Mouse (Mus musculus) layer of hippocampus, adult 8-10 months (tissue): ENCODE measurements around the gene Gm42420. TPM values are rescaled to one million over a fixed set of nuclear protein-coding genes. Genes with fewer than 3 reads are reported as not detected.
A peak's percentile ranks its signal among the peaks of the same experiment; 100 is the strongest.

Experiments
- DNase-seq, 2 experiments: peaks; one replicate each; pipeline ENCODE4 v3.0.0; 2022; ENCODE audit warnings: low spot score in 2 of 2
- total RNA-seq, 4 experiments: library from RNA; stranded (reverse); gene quantifications; 2 replicates each; pipeline ENCODE4 v1.2.4; 2022

The Gm42420 gene
- total RNA-seq, 4 experiments from 2014 or later = 1.2 TPM; not detected in 3

DNA sequence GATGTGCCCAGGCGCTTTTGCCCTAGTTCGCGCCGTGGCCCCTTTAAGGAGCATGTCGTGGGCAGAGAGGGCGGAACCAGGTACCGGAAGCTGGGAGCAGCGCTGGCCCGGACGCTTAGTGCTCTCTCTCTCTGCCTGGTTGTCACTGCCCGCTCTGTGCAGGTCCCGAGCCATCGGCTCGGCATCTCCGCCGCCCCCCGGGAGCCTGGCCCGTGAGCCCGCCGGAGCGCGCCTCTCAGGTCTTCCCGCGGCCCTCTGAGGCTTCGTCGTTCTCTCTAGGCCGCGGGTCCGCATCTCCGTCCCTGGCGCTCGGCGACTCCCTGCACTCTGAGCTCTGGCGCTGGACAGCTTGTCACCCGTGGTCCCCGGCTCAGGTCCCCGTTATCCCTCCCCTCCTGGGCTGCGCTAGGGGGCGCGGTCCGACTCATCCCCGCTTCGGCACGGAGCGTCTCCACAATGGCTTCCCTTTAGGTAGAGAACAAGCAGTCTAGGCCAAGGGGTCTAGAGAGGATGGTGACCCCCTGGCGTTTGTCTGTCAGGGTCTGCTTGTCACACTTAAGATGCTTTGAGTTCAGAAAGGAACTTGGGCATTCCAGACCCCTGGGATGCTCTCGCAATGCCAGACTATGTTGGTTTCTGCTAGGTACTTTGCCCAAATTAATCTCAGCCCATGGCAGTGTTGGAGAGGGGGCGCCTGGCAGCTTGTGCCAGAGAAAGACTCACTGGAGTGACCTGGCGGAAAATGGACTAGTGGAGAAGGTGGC, 11.6 kb upstream of the Gm42420 start, which contains the start of gene Adck2:
Adck2 (plus strand) TSS at position 83 of the 764 bp plus-strand sequence.
- peak; percentile 61 to 75 for DNase-seq

DNA sequence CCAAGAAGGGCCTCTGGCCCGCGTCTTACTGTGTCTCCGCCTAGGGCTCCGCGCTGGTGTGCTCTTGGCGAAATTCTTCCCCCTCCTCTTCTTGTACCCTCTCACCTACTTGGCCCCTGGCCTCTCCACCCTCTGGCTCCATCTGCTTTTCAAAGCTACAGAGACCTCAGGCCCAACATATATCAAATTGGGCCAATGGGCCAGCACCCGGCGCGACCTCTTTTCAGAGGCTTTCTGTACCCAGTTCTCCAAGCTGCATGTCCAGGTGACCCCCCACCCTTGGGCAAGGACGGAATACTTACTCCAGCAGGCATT, 11.0 kb upstream of the Gm42420 start:
- DNase-seq = no peak

DNA sequence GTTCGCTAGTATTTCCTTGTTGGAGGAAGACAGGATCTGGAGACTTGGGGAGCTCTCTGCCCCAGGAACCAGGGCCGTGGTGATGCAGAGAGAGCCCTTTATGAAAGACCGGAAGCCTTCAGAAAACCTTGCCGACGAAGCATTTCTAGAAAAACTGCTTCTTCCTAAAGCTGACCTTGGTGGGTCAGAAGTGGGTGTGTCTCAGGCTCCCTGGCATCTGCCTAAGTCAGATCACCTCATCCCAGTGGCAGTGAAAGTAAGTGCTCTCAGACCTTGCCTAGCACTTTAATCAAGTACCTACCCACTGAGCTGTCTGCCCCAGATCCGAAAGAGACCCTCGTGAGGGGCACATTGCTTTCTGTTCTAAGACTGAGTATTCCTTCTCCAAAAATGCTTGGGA, 10.6 kb upstream of the Gm42420 start:
- no peak for DNase-seq

DNA sequence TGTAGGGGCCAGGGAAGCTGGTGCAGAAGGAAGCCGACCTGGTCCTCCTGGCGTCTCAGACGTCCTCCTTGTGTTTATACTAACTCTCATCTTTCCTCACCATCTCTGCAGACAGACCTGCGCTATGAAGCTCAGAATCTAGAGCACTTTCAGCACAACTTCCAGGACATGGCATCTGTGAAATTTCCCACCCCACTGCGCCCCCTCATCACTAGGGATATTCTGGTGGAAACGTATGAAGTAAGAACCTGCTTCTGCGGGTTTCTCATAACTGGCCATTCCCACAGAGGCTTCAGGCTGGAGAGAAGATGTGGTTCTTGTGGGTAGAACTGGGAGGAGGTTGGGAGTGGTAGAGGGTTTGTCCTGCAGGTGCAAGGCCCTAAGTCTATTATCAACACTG, 6.0 kb upstream of the Gm42420 start:
- no peak for DNase-seq

DNA sequence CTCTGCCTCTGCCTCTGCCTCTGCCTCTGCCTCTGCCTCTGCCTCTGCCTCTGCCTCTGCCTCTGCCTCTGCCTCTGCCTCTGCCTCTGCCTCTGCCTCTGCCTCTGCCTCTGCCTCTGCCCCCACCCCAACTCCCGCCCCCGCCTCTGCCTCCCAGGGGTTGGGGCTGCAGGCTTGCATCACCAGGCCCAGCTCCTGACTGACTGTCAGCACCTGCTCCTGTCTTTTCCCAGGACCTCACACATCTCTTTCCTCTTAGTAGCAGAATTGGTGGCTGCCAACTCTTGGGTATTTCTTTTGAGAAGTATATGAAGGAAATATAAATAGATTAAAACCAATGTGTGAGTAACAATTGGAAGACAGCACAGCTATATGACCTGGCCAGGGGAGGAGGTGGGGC, 5.0 kb upstream of the Gm42420 start:
- no peak for DNase-seq

DNA sequence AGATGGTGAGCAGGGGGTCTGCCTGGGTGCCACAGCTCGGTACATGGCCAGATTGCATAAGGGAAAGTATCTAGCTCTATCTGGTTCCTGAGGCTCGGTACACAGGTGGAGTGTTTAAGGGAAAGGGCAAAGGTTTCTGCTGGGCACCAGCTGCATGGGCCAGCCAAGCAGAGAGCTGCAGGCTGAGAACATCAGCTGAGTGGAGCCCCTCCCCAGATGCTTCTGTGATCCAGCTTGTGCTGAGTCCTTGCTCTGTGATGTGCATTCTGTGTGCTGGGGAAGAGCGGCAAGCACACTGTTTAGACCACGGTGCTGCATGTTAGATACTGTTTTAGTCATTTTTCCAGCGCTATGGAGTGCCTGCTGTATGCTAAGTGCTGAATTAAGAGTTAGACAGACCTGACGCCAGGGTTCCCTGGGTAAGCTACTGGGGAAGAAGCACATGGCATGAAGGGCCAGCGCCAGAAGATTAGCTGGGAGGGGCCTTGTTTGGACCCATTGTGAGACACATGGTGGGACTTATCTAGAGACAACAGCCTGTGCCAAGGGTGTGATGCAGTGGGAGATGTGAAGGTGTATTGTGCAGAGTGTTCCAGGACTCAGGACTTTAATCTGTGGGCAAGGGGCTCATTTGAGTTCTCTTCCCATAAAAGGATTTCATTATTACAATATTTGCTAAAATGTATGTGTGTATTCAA, 4.3 kb upstream of the Gm42420 start:
- no peak for DNase-seq

DNA sequence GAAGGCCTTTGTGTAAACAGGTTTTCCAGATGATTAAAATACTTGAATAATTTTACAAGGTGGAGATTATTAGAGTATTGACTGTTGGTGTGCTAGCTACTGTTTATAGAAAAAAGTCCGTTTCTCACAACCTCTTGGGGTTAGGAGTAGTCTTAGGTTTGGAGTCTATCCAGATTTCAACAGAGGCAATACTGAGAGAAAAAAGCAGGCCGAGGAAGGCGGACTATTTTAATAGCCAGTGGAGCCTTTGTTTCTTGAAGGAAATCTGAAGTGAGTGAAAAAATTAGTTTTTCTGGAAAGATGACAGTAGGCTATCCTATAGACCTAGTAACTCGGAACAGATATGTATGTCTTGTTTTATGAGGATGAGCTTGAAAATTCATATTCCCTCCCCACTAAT, 5.9 kb downstream of the Gm42420 start:
- no peak for DNase-seq

DNA sequence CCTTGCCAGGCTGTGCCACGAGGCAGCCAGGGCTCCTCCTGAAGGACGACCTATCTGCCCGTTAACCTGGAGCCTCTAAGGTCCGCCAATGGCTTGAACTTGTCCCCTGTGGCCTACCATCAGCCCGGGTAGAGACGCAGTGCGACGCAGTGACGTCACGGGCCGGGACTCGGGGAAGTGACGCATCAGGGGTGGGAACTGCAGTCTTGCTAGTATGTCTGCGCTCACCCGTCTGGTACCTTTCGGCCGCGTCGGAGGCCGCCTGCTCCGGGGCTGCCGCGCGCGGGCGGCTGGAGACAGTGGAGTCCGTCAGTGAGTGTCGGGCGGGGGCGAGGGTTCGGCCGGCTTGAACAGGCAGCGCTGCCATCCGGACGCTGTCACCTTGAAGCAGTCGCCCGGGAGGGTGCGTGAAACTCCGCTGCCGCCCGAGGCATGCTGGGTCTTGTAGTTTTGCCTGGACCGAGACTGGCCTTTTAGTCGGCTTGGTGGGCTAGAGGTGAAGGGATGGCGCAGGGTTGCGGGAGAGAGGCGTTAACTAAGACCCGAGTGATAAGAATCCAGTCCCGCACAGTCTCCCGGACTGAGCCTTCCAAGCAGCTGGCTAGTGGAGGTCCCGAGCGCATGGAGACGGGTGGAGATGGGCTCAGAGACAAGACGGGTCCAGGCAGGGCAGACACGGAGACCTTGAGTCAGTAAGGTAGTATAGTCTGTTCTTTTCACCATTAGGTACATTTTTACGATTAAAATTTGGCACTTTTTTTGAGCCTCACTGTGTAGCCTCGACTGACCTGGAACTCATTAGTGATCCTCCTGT, 7.1 kb downstream of the Gm42420 start, which contains the start of gene Ndufb2:
Ndufb2 (plus strand) TSS at position 174 of the 814 bp plus-strand sequence.
- DNase-seq = peak; percentile 93 to 95

DNA sequence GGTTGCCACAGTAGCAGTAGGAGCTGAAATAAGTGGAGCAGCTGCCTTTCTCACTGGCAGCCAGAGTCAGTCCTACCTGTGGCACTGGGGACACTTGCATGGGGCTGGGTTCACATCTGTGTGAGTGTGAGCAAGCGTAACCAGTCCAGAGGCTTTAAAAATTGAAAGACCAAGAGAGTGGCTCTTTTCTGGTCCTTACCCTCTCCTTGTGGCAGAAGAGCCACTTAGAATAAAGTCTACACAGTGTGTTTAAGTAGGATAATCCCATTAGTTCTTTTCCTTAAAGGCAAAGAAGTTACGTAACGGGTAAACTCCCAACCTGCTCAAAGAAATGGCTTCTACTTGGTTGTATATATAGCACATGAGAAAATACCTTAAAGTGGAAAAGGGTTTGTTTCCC, 15.3 kb downstream of the Gm42420 start:
- DNase-seq = no peak

DNA sequence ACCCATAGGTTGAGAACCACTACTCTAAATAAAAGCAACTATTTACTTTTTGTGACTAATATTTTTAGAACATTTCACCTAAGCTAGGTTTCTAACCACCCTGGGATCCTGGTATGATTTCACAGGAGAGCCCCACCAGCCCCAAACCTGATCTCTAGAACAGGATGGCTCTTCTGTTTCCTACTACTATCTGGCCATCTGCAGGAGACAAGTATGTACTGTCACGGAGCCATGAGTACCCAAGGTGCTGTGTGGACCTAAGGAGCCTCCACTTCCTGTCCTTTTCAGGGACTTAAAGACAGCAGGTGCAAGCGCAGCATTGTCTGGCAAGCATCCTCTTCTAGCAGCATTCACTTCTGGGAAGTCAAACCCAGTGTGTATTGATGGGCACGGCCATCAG, 16.3 kb downstream of the Gm42420 start:
- DNase-seq = no peak

DNA sequence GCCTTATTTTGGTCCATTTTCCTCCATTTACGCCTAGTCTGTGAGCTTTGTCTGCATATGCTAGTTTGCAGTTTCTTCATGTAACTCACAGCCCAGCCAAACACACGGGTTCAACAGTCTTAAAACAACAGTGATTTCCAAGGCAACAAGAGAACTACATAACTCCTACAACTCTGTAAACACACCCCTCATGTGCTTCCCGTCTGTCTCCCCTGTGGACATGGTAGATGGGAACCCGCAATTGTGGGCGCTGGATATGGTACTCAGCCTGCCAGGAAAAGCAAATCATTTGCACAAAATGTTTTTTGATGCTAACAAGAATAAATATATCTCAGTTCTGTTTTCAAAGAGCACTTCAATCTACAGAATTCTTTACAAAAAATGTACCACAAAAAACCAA, 19.0 kb downstream of the Gm42420 start:
- peak; percentile 46 to 47 for DNase-seq

DNA sequence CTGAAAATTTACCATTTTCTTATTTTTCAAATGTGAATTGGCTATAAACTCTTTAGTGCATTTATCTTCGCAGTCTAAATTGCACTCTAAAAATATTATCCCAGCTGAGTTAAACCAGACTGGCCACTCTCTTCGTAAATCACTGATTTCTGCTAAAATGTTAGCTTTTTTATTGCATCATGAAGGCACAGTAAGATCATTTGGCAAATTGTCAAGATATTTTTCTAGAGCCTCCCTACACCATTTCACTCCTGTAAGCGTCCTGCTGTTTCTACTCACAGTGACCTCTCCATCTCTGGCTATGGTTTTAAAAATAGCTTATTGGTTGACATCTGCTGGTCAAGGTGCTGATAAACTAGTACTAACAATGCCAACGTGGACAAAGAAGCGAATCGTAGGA, 20.5 kb downstream of the Gm42420 start:
- DNase-seq = no peak

DNA sequence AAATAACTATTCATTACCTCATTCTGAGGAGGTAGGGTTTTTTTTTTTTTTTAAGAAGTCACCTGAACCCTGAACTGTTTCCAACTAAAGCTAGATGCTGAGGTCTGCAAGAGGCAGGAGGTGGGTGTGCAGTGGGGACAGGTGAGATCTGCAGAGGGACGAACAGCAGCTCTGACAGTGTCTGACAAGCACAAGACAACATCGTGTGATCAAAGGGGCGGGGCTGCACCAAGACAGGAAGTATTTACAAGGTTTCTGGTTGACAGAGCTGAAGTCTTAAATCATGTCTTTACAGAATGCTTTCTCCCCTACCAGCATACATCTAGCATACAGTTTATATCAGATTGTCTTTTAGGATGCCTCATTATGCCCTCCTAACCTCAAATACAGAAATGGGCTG, 21.3 kb downstream of the Gm42420 start:
- no peak for DNase-seq

DNA sequence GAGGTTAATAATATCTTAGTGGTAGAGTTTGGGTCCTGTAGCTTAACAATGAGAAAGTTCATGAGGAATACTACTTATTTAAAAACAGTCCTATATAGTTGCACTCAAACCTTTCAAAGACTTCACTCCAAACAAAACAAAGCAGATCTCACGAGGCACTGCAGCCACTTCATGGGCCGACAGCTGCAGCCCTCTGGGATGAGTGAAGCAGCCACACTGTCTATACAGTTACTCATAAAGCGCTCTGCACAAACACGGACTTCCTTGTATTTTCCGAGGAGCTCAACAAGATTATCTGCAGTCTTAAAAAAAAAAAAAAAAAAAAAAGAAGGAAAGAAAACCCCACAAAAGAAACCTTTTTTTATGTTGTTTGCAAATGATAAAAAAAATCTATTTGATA, 21.8 kb downstream of the Gm42420 start:
- no peak for DNase-seq

DNA sequence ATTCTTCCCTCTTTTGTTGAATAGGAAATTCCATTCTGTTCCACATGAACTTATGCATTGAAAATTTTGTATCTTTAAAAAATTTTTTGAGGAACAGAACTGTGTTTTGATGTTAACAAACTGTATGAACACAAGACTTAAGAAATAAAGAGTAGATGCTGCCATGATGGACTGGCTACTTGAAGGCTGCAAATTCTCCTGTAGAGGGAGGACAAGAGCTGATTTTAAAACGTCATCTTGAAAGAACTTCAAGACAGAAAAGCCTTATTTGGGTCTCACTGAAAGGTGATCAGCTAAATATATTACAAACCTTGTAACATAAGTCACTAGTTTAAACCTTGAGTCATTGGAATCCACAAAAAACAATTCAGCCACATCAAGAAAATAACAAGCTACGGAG, 24.7 kb downstream of the Gm42420 start:
- no peak for DNase-seq

DNA sequence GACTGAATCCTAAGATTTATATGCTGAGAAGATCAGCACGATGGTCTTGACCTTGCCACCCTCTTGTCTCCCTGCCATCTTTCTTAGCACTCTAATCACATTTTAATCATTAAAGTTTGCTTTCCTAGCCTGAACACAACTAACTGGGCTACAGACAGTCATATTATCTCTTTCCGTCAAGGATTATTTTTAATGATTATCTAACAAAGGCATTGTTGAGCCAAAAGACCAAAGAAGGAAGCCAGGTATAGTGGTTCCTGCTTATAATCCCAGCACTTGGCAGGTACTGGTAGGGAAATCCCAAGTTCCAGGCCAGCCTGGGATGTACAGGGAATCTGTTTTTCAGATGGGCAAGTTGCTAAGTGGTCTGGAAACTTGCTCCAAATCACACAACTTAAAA, 25.7 kb downstream of the Gm42420 start:
- no peak for DNase-seq

Other genes starting within 250 kb of the Gm42420 start
- gene Slc37a3, start 208.1 kb upstream of the Gm42420 start, total RNA-seq = 10 to 100 TPM; 54.8 to 74.2 (median 64.4) TPM
- gene Rab19, start 204.6 kb upstream of the Gm42420 start, total RNA-seq = not detected
- 100 to 1,000 TPM; 106 to 118 (median 114) TPM for gene Mkrn1, start 165.3 kb upstream of the Gm42420 start, total RNA-seq
- gene Dennd2a, start 27.9 kb upstream of the Gm42420 start, total RNA-seq = 10 to 100 TPM; 31.0 to 41.5 (median 36.2) TPM
- gene Adck2, start 11.9 kb upstream of the Gm42420 start, total RNA-seq = 10 to 100 TPM; 27.6 to 34.5 (median 34.0) TPM
- 100 to 1,000 TPM; 168 to 170 (median 168) TPM for gene Ndufb2, start 6.8 kb downstream of the Gm42420 start, total RNA-seq
- 100 to 1,000 TPM; 115 to 144 (median 134) TPM for gene Braf, start 139.7 kb downstream of the Gm42420 start, total RNA-seq
- 100 to 1,000 TPM; 102 to 109 (median 104) TPM for gene Mrps33, start 225.2 kb downstream of the Gm42420 start, total RNA-seq